Mouse (Mus musculus): ENCODE data around the gene Prkca.

Prkca gene

GRCm38 (mm10) chr11:108235081-108235703 is 108.5 kb downstream of the Prkca start:
- no peak for DNase-seq (ENCODE audit: low spot score)

- no peak for DNase-seq (ENCODE audit: low spot score)
Measured at GRCm38 (mm10) chr11:108233015-108233414, 110.7 kb downstream of the Prkca start.

GRCm38 (mm10) chr11:108230101-108230500 is 113.6 kb downstream of the Prkca start:
- no peak for DNase-seq (ENCODE audit: low spot score)

- no peak for DNase-seq (ENCODE audit: low spot score)
Measured at GRCm38 (mm10) chr11:108229176-108229946, 114.4 kb downstream of the Prkca start.

GRCm38 (mm10) chr11:108228497-108228896 is 115.2 kb downstream of the Prkca start:
- no peak for DNase-seq (ENCODE audit: low spot score)

- no peak for DNase-seq (ENCODE audit: low spot score)
Measured at GRCm38 (mm10) chr11:108226248-108226647, 117.5 kb downstream of the Prkca start.

- DNase-seq (ENCODE audit: low spot score) = no peak
Measured at GRCm38 (mm10) chr11:108224233-108224973, 119.3 kb downstream of the Prkca start.

- no peak for DNase-seq (ENCODE audit: low spot score)
Measured at GRCm38 (mm10) chr11:108223613-108224232, 120.0 kb downstream of the Prkca start.

- DNase-seq (ENCODE audit: low spot score) = no peak
Measured at GRCm38 (mm10) chr11:108223154-108223553, 120.6 kb downstream of the Prkca start.

- DNase-seq (ENCODE audit: low spot score) = no peak
Measured at GRCm38 (mm10) chr11:108222616-108223015, 121.1 kb downstream of the Prkca start.

- no peak for DNase-seq (ENCODE audit: low spot score)
Measured at GRCm38 (mm10) chr11:108222026-108222425, 121.7 kb downstream of the Prkca start.

- peak; percentile 31 for DNase-seq (ENCODE audit: low spot score)
Measured at GRCm38 (mm10) chr11:108221124-108221835, 122.4 kb downstream of the Prkca start.

- no peak for DNase-seq (ENCODE audit: low spot score)
Measured at GRCm38 (mm10) chr11:108220605-108221004, 123.1 kb downstream of the Prkca start.

- no peak for DNase-seq (ENCODE audit: low spot score)
Measured at GRCm38 (mm10) chr11:108217043-108217442, 126.7 kb downstream of the Prkca start.

GRCm38 (mm10) chr11:108216064-108216463 is 127.7 kb downstream of the Prkca start:
- no peak for DNase-seq (ENCODE audit: low spot score)

GRCm38 (mm10) chr11:108215466-108215865 is 128.3 kb downstream of the Prkca start:
- peak; percentile 92 for DNase-seq (ENCODE audit: low spot score)

GRCm38 (mm10) chr11:108214521-108215223 is 129.1 kb downstream of the Prkca start:
- DNase-seq (ENCODE audit: low spot score) = peak; percentile 8

- no peak for DNase-seq (ENCODE audit: low spot score)
Measured at GRCm38 (mm10) chr11:108213783-108214182, 129.9 kb downstream of the Prkca start.

GRCm38 (mm10) chr11:108212638-108213037 is 131.1 kb downstream of the Prkca start:
- no peak for DNase-seq (ENCODE audit: low spot score)

- no peak for DNase-seq (ENCODE audit: low spot score)
Measured at GRCm38 (mm10) chr11:108212030-108212429, 131.7 kb downstream of the Prkca start.

GRCm38 (mm10) chr11:108210749-108211148 is 133.0 kb downstream of the Prkca start:
- no peak for DNase-seq (ENCODE audit: low spot score)

Measured in adipocyte (in vitro differentiated cells).